Mouse (Mus musculus) lung, postnatal 0 days (tissue): ENCODE measurements around the gene Pxdn. TPM values are rescaled to one million over a fixed set of nuclear protein-coding genes. Genes with fewer than 3 reads are reported as not detected.

Experiments used
- ATAC-seq: fragments of 200-750 bp; cut with Nextera tagmentation; 2 replicates; pipeline ENCODE4 v1.8.0; 2017; ENCODE audit warnings: moderate library complexity
- DNase-seq: peaks from one replicate; pipeline ENCODE4 v3.0.0-alpha.2; 2016; ENCODE audit warnings: low spot score
- H3K27ac ChIP-seq: fragments of 300-500 bp; sonication (generic); 2 replicates; pipeline ENCODE4 v1.5.1; 2014; ENCODE audit warnings: antibody characterized with exemption, mild to moderate bottlenecking, low read length, mixed read lengths
- H3K27me3 ChIP-seq: fragments of 300-500 bp; sonication (generic); replicated peaks from 2 replicates; pipeline ENCODE4 v1.6.1; 2014; ENCODE audit warnings: low read length, mixed read lengths; ENCODE audit not compliant: insufficient read depth
- H3K36me3 ChIP-seq: fragments of 300-500 bp; sonication (generic); 2 replicates; pipeline ENCODE4 v1.6.1; 2014; ENCODE audit warnings: low read length, mixed read lengths; ENCODE audit not compliant: insufficient read depth
- H3K4me1 ChIP-seq: fragments of 300-500 bp; sonication (generic); 2 replicates; pipeline ENCODE4 v1.6.1; 2014; ENCODE audit warnings: antibody characterized with exemption, low read depth, low read length, mixed read lengths; ENCODE audit not compliant: insufficient read depth
- H3K4me2 ChIP-seq: fragments of 300-500 bp; sonication (generic); replicated peaks from 2 replicates; pipeline ENCODE4 v1.6.1; 2014; ENCODE audit warnings: low read depth, mild to moderate bottlenecking, low read length, moderate library complexity, mixed read lengths
- H3K4me3 ChIP-seq: fragments of 300-500 bp; sonication (generic); 2 replicates; pipeline ENCODE4 v1.5.1; 2014; ENCODE audit warnings: low read depth, low read length
- H3K9ac ChIP-seq: fragments of 300-500 bp; sonication (generic); replicated peaks from 2 replicates; pipeline ENCODE4 v1.6.1; 2014; ENCODE audit warnings: low read depth, mild to moderate bottlenecking
- H3K9me3 ChIP-seq: fragments of 300-500 bp; sonication (generic); 2 replicates; pipeline ENCODE4 v1.6.1; 2016; ENCODE audit warnings: low read length, mixed read lengths
- CTCF ChIP-seq: IDR thresholded peaks from 2 replicates; pipeline ENCODE4 v1.5.1; 2016; ENCODE audit warnings: antibody characterized with exemption, mild to moderate bottlenecking
- EP300 ChIP-seq: IDR thresholded peaks from 2 replicates; pipeline ENCODE4 v1.6.1; 2016; ENCODE audit warnings: antibody characterized with exemption, mild to moderate bottlenecking, control low read depth
- WGBS: fragments of 180-500 bp; shearing (Covaris S2); extraction: QIAGEN DNeasy Blood & Tissue Kit; methylation state at CpG from one replicate; pipeline ENCODE4 v1.1.7; 2014; 5-methylcytosine and 5-hydroxymethylcytosine counted together
- polyA plus RNA-seq: library from polyadenylated mRNA; unstranded; fragments of >200 nt; fragmentation: Nextera tagmentation; extraction: Ambion mirVana; gene quantifications from 2 replicates; pipeline ENCODE4 v1.2.1, GENCODE M21; 2015

The Pxdn gene
- 56.1 and 66.0 TPM in 2 replicates for polyA plus RNA-seq

DNA sequence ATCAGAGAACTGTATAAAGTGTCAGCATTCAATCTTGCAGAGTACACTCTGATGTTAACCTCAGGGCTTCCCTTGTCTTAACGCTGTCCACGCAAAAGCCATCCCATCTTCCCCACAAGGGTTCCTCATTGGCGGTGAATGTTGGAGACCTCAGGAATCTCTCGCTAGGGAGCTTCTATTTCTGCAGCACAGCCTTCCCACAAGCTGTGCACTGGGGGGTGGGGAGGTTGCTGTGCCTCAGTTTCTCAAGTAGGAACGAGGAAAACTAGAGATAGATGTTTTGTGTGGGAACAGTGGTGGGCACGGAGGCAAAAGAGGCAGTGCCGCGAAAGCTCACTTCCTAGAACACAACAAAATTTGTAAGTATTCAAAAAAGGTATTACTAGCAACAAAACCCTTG is at the start of gene Pxdn:
Gene Pxdn, plus strand, starts transcription at position 301 of the 400 bp plus-strand sequence.
- WGBS = 53% methylated on average over 8 of the region's 8 CpGs
- Histone ChIP-seq H3K4me1 (peaks cover 12% of the 10 kb centered on the region; the same call in 1 of the 2 replicates), H3K9ac (peak within 1 kb of the TSS; percentile 54), H3K4me2 (peak within 1 kb of the TSS; percentile 90), H3K27me3 (no peaks in the 10 kb centered on the region), H3K9me3 (no peaks in the 10 kb centered on the region), H3K27ac (peak within 1 kb of the TSS; percentile 70), H3K4me3 (peak within 1 kb of the TSS; percentile 69), H3K36me3 (no peaks in the 10 kb centered on the region)
- DNase-seq = no peak
- ATAC-seq = no peak
- TF ChIP-seq EP300 = no peak
- no peak for TF ChIP-seq CTCF

- Histone ChIP-seq H3K36me3 (no peaks in the 10 kb centered on the region), H3K4me3 (no peak overlapping the region), H3K27me3 (no peaks in the 10 kb centered on the region), H3K27ac (no peak overlapping the region), H3K4me1 (no peaks in the 10 kb centered on the region), H3K9me3 (no peaks in the 10 kb centered on the region), H3K9ac (no peak overlapping the region), H3K4me2 (no peak overlapping the region)
- DNase-seq = peak; percentile 33
- TF ChIP-seq EP300 (no peak), CTCF (peak; percentile 82)
- 19% methylated on average over 3 of the region's 3 CpGs for WGBS
- no peak for ATAC-seq
These were observed 42.7 kb upstream of the Pxdn start for GRCm38 (mm10) chr12:29894669-29895068.

DNA sequence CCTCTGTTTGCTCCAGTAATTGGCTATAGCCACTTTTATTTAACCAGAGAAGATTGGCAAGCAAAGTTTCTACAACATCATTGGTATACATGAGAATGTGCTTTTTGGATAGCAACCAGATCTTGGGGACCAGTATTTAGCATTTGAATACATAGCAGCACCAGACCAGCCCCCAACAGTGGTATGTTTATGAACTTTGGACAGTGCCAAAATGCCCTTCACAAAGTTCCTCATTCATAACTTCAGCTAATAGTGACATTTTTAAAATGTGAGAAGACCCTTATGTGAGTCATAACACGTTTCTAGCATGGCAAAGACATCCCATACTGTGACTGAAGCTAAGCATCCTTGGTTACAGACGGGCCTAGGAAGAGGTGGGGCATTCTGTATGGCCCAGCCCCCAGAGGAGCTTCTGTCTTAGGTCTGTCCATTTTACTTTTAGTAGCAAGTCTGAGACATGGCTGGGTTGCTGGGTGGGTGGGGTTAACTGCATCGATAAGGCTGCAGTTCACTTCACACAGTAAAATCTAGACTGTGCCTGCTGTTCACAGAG is 39.8 kb upstream of the Pxdn start:
- TF ChIP-seq EP300 (no peak), CTCF (no peak)
- DNase-seq (no peak), ATAC-seq (0 out of 2 replicates have a peak, but pooled peaks have one; percentile 19)
- H3K27ac ChIP-seq = no peak overlapping the region
- H3K36me3 ChIP-seq = no peaks in the 10 kb centered on the region
- no peak overlapping the region for H3K4me3 ChIP-seq
- H3K4me1 ChIP-seq = no peaks in the 10 kb centered on the region
- H3K9ac ChIP-seq = no peak overlapping the region
- WGBS = 52% methylated on average over 3 of the region's 3 CpGs
- H3K9me3 ChIP-seq = no peaks in the 10 kb centered on the region
- H3K27me3 ChIP-seq = no peaks in the 10 kb centered on the region
- H3K4me2 ChIP-seq = no peak overlapping the region

GRCm38 (mm10) chr12:29904101-29904874 is 33.1 kb upstream of the Pxdn start:
- no peak overlapping the region for H3K4me2 ChIP-seq
- H3K27me3 ChIP-seq = no peaks in the 10 kb centered on the region
- no peak for DNase-seq
- TF ChIP-seq CTCF (no peak), EP300 (no peak)
- no peak overlapping the region for H3K27ac ChIP-seq
- no peak overlapping the region for H3K9ac ChIP-seq
- no peaks in the 10 kb centered on the region for H3K9me3 ChIP-seq
- H3K36me3 ChIP-seq = no peaks in the 10 kb centered on the region
- no peaks in the 10 kb centered on the region for H3K4me1 ChIP-seq
- WGBS = 57% methylated on average over 4 of the region's 4 CpGs
- ATAC-seq = no peak
- H3K4me3 ChIP-seq = no peak overlapping the region

GRCm38 (mm10) chr12:29907056-29907455 is 30.4 kb upstream of the Pxdn start:
- peak; percentile 93 for ATAC-seq
- H3K27ac ChIP-seq = 0 out of 2 replicates have a peak overlapping the region, but pooled peaks have one; percentile 12

DNA sequence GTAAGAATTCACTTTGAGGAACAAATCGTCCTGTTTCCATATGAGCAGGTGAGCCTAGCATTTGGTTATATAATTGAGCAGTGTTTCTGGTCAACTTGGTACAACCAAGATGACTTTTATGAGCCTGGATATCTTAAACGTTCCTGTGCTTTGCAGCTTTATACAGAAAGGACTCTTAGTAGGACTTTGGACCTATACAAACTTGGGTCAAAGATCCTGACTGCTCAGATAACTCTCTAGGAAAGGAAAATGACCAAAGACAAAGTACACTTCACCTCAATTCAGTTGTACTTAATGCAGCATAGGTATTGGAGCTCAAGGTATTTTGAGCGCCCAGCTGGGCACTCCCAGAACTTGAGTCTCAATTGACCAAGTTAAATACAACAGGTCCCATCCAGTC is 21.3 kb upstream of the Pxdn start:
- 68% methylated on average over 3 of the region's 3 CpGs for WGBS
- no peaks in the 10 kb centered on the region for H3K9me3 ChIP-seq
- no peak overlapping the region for H3K27ac ChIP-seq
- TF ChIP-seq CTCF (no peak), EP300 (no peak)
- H3K4me3 ChIP-seq = no peak overlapping the region
- H3K36me3 ChIP-seq = no peaks in the 10 kb centered on the region
- H3K27me3 ChIP-seq = no peaks in the 10 kb centered on the region
- H3K9ac ChIP-seq = no peak overlapping the region
- H3K4me1 ChIP-seq = no peaks in the 10 kb centered on the region
- DNase-seq (no peak), ATAC-seq (no peak)
- H3K4me2 ChIP-seq = no peak overlapping the region

More at GRCm38 (mm10) chr12:29907056-29907455, 30.4 kb upstream of the Pxdn start:
- Histone ChIP-seq H3K4me2 (peak overlapping the region; percentile 20; the same call in 1 of the 2 replicates), H3K4me1 (no peaks in the 10 kb centered on the region), H3K27me3 (no peaks in the 10 kb centered on the region), H3K4me3 (no peak overlapping the region), H3K9ac (no peak overlapping the region), H3K9me3 (no peaks in the 10 kb centered on the region), H3K36me3 (no peaks in the 10 kb centered on the region)
- TF ChIP-seq EP300 (no peak; the same call in 1 of the 2 replicates), CTCF (peak; percentile 92)
- peak; percentile 96 for DNase-seq
- 8% methylated on average over 2 of the region's 2 CpGs for WGBS
